Mouse (Mus musculus) lung, embryonic 15.5 days (tissue): ENCODE measurements around the gene C1qc. TPM values are rescaled to one million over a fixed set of nuclear protein-coding genes. Genes with fewer than 3 reads are reported as not detected.

Source experiments
- ATAC-seq: fragments of 200-750 bp; cut with Nextera tagmentation; 2 replicates; pipeline ENCODE4 v1.8.0; 2017; ENCODE audit warnings: moderate number of reproducible peaks, borderline replicate concordance; ENCODE audit not compliant: low FRiP score, low TSS enrichment; ENCODE audit errors: extremely low read depth
- H3K27ac ChIP-seq: fragments of 300-500 bp; sonication (generic); 2 replicates; pipeline ENCODE4 v1.5.1; 2015; ENCODE audit warnings: moderate library complexity, mild to moderate bottlenecking, inconsistent platforms
- H3K27me3 ChIP-seq: fragments of 300-500 bp; sonication (generic); 2 replicates; pipeline ENCODE4 v1.6.1; 2015; ENCODE audit warnings: inconsistent platforms
- H3K36me3 ChIP-seq: fragments of 300-500 bp; sonication (generic); 2 replicates; pipeline ENCODE4 v1.6.1; 2015; ENCODE audit warnings: inconsistent platforms
- H3K4me1 ChIP-seq: fragments of 300-500 bp; sonication (generic); 2 replicates; pipeline ENCODE4 v1.6.1; 2015; ENCODE audit warnings: inconsistent platforms
- H3K4me2 ChIP-seq: fragments of 300-500 bp; sonication (generic); 2 replicates; pipeline ENCODE4 v1.6.1; 2015; ENCODE audit warnings: inconsistent platforms, mild to moderate bottlenecking, moderate library complexity
- H3K4me3 ChIP-seq: fragments of 300-500 bp; sonication (generic); 2 replicates; pipeline ENCODE4 v1.5.1; 2015; ENCODE audit warnings: mild to moderate bottlenecking, inconsistent platforms
- H3K9ac ChIP-seq: fragments of 300-500 bp; sonication (generic); 2 replicates; pipeline ENCODE4 v1.6.1; 2015; ENCODE audit warnings: inconsistent platforms
- H3K9me3 ChIP-seq: fragments of 300-500 bp; sonication (generic); 2 replicates; pipeline ENCODE4 v1.6.1; 2016; ENCODE audit warnings: inconsistent platforms
- WGBS: fragments of 180-500 bp; shearing (Covaris S2); methylation state at CpG from one replicate; pipeline ENCODE4 v1.1.7; 2015; 5-methylcytosine and 5-hydroxymethylcytosine counted together
- polyA plus RNA-seq: library from polyadenylated mRNA; unstranded; fragments of >200 nt; fragmentation: Nextera tagmentation; extraction: Ambion mirVana; gene quantifications from 2 replicates; pipeline ENCODE4 v1.2.1, GENCODE M21; 2015

The C1qc gene
- polyA plus RNA-seq, 1 experiment from 2014 or later: 24.6 TPM

DNA sequence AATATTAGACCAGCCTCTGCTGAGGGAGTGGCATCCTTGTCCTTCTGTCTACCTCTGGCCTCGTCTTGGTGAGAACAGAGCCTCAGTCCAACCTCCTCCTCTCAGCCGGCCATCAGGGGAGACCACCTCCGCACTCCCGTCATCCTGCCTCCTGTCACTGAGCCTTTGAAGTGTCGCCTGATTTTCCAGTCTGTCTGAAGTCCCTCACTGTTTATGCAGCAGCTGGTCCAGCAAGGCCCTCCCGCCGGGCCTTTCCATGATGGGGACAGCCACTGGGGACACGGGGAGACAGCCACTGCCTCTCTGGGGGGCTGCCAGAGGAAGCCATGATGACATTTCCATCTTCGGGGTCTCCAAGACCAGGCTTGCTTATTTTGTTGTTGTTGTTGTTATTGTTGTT lies 20.0 kb upstream of the C1qc start:
- Histone ChIP-seq H3K36me3 (no peaks in the 10 kb centered on the region), H3K4me3 (no peak overlapping the region), H3K4me1 (no peaks in the 10 kb centered on the region), H3K4me2 (no peak overlapping the region), H3K27ac (no peak overlapping the region), H3K9me3 (no peaks in the 10 kb centered on the region), H3K9ac (no peak overlapping the region), H3K27me3 (peaks cover 75% of the 10 kb centered on the region)
- ATAC-seq: no peak
- 14% methylated on average over 9 of the region's 9 CpGs for WGBS

DNA sequence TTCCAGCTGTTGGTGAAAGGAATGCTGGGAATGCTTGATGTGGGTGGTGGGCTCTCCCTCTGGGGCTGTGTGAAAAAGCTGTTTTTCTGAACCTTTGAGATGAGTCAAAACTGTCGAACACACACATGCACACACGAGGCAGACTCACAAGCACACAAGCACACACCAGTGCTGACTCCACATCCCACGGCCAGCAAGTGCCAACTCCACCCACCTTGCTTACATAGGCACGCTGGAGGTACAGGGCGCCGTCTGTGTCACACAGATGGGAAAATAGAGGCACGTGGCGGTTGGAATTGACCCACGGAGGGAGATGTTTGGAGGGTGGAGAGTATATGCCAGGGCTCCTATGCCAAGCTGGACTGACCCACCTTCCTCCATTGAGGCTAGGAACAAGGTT lies 18.9 kb upstream of the C1qc start:
- H3K4me3 ChIP-seq: no peak overlapping the region
- H3K27ac ChIP-seq: no peak overlapping the region
- peaks cover 78% of the 10 kb centered on the region for H3K27me3 ChIP-seq
- H3K4me2 ChIP-seq: no peak overlapping the region
- H3K4me1 ChIP-seq: no peaks in the 10 kb centered on the region
- WGBS: 29% methylated on average over 9 of the region's 9 CpGs
- H3K36me3 ChIP-seq: no peaks in the 10 kb centered on the region
- no peak for ATAC-seq
- H3K9ac ChIP-seq: no peak overlapping the region
- no peaks in the 10 kb centered on the region for H3K9me3 ChIP-seq

GRCm38 (mm10) chr4:136911211-136911646 lies 18.4 kb upstream of the C1qc start:
- WGBS: 7% methylated on average over 17 of the region's 17 CpGs
- H3K27me3 ChIP-seq: peaks cover 80% of the 10 kb centered on the region

DNA sequence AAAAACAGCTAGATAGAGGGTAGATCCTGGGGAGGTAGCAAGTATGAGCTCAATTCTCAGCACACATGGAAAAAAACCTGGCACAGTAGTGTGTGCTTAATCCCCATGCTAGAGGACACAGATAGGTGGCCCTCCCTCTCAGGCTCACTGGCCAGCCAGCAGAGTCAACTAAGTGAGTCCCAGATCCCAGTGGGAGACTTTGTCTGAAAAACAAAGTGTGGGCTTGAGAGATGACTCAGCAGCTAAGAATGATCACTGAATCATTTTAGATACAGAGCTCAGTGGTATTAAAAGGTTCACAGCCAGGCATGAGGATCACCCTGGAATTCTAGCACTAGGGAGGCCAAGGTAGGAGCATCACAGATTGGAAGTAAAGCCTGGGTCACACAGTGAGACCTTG lies 14.9 kb upstream of the C1qc start:
- H3K36me3 ChIP-seq: no peaks in the 10 kb centered on the region
- H3K27me3 ChIP-seq: peaks cover 83% of the 10 kb centered on the region
- H3K4me2 ChIP-seq: no peak overlapping the region
- H3K9me3 ChIP-seq: no peaks in the 10 kb centered on the region
- no peak overlapping the region for H3K27ac ChIP-seq
- H3K4me1 ChIP-seq: no peaks in the 10 kb centered on the region
- no peak for ATAC-seq
- no peak overlapping the region for H3K9ac ChIP-seq
- no peak overlapping the region for H3K4me3 ChIP-seq

More at GRCm38 (mm10) chr4:136911211-136911646, 18.4 kb upstream of the C1qc start:
- H3K9ac ChIP-seq: no peak overlapping the region
- no peaks in the 10 kb centered on the region for H3K4me1 ChIP-seq
- H3K4me2 ChIP-seq: no peak overlapping the region
- no peaks in the 10 kb centered on the region for H3K36me3 ChIP-seq
- H3K27ac ChIP-seq: no peak overlapping the region
- H3K4me3 ChIP-seq: no peak overlapping the region
- H3K9me3 ChIP-seq: no peaks in the 10 kb centered on the region
- ATAC-seq: no peak

DNA sequence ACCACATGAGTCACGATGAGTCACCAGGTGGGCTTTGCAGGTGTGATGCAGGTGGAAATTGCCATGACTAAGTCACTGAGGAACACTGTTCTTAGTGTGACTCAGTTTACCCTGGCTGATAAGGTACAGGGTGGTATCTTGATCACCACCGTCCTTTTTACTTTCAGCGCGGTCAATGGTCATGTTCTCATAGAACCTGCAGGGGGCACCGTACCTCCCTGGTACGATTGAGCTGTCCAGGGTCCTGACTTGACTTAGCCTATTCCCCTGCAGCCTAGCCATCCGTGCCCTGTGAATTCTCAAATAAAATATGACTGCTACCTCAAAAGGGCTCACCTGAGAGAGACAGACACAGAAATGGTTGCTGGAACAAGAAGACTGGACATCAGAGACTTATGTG lies 14.2 kb upstream of the C1qc start:
- no peak overlapping the region for H3K9ac ChIP-seq
- peaks cover 75% of the 10 kb centered on the region for H3K27me3 ChIP-seq
- no peak; the same call in 1 of the 2 replicates for ATAC-seq
- no peaks in the 10 kb centered on the region for H3K36me3 ChIP-seq
- H3K4me2 ChIP-seq: no peak overlapping the region
- H3K27ac ChIP-seq: no peak overlapping the region
- no peaks in the 10 kb centered on the region for H3K9me3 ChIP-seq
- H3K4me3 ChIP-seq: no peak overlapping the region
- 13% methylated on average over 7 of the region's 7 CpGs for WGBS
- H3K4me1 ChIP-seq: no peaks in the 10 kb centered on the region

DNA sequence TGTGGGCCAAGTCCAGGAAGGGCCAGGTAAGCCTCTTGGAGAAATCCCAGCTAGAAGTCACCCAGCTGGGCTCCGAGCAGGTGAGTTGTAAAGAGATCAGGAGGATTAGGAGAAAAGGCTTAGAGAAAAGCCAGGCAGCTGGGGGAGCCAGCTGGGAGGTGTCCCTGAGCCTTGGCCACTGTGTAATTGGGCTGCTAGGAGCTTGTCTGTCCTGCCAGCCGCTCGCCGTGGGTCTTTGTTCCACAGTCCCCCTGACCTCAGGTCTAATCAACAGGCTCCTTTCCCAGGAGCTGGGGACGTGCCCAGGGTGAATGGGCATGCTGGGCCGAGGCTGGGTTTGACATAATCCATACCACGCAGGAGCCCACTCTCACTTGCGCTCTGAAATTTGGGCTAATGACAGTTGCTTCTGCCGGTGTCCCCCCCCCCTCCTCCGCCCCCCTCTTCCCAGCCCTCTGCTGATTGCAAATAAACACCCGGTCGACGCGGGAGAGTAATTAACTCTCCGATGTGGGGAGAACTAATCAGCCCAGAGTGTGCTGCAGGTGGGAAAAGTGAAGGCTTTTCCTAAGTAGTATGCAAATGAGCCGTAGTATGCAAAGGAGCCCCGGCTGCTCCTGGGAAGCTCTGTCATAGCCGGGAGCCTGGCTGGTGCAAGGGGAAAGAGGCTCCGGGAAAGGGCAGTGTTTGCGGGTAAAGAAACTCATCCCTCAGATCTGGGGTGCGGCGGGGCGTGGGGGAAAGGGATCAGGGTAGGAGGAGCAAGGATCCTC lies 12.1 kb upstream of the C1qc start:
- Histone ChIP-seq H3K36me3 (no peaks in the 10 kb centered on the region), H3K9ac (no peak overlapping the region), H3K4me2 (no peak overlapping the region), H3K27me3 (peaks cover 54% of the 10 kb centered on the region), H3K4me1 (no peaks in the 10 kb centered on the region), H3K27ac (no peak overlapping the region), H3K9me3 (no peaks in the 10 kb centered on the region), H3K4me3 (no peak overlapping the region)
- 1% methylated on average over 22 of the region's 23 CpGs for WGBS
- ATAC-seq: no peak

DNA sequence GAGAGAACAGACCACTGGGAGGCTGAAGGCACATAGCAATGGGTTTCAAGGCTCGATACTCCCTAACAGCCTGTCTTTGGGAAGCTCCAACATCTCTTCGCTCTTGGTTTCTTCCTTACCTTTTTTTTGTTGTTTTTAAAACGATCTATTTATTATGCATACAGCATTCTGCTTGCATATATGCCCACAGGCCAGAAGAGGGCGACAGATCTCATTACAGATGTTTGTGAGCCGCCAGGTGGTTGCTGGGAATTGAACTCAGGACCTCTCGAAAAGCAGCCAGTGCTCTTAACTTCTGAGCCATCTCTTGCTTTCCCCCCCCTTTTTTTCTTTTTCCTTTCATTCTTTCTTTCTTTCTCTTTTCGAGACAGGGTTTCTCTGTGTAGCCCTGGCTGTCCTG lies 6.3 kb upstream of the C1qc start:
- Histone ChIP-seq H3K27ac (no peak overlapping the region), H3K4me3 (no peak overlapping the region), H3K9ac (no peak overlapping the region), H3K4me1 (no peaks in the 10 kb centered on the region), H3K4me2 (no peak overlapping the region), H3K9me3 (no peaks in the 10 kb centered on the region), H3K36me3 (no peaks in the 10 kb centered on the region), H3K27me3 (peaks cover 45% of the 10 kb centered on the region)
- no peak for ATAC-seq
- 64% methylated on average over 7 of the region's 7 CpGs for WGBS

DNA sequence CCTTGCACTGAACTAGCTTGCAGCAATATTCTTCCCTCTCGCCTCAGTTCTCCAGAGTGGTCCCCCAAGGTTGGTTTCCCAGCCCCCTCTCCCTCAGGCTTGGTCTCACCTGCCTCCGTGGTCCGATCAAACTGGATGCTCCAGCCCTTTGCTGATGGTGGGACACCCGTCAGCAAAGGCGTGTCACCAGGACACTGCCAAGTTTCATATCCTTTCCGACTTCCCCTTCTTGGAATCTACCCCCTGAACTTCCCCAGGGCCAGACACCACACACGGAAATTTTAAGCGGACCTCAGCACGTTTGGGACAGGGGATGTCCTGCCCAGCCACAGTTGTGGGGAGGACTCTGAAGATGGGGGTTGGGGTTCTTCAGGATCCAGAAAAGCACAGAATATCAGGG lies 5.8 kb upstream of the C1qc start, which contains the start of gene C1qa:
Gene C1qa (minus strand): TSS at position 167 of the 400 bp plus-strand sequence.
- Histone ChIP-seq H3K9me3 (no peaks in the 10 kb centered on the region), H3K4me1 (no peaks in the 10 kb centered on the region), H3K4me2 (no peak within 1 kb of the TSS), H3K4me3 (no peak within 1 kb of the TSS), H3K27me3 (peaks cover 45% of the 10 kb centered on the region), H3K27ac (no peak within 1 kb of the TSS), H3K36me3 (no peaks in the 10 kb centered on the region), H3K9ac (no peak within 1 kb of the TSS)
- ATAC-seq: no peak
- WGBS: 62% methylated on average over 9 of the region's 9 CpGs

DNA sequence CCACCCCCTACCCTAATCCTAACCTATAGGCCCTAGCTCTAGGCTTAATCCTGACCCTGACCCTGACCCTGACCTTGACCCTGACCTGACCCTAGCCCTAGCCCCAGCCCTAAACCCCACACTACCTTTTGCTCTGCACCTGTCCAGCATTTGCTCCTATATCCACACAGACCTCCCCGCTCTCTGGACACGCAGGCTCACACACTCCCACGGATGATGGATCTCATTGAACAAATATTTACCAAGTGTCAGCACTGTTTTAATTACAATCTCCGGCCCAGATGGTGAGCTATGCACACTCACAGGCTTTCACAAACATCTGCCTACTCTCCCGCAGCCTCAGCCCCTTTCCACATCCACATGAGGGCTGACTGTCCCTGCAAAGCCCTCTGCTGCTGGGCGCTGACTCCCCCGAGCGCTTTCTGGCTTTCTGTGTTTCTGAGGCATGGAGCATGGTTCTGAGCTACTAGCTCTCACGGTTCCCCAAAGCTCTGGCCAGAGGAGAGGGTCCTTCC lies 5.3 kb upstream of the C1qc start:
- Histone ChIP-seq H3K27me3 (peaks cover 42% of the 10 kb centered on the region), H3K4me1 (no peaks in the 10 kb centered on the region), H3K9me3 (no peaks in the 10 kb centered on the region), H3K4me3 (no peak overlapping the region), H3K4me2 (no peak overlapping the region), H3K36me3 (no peaks in the 10 kb centered on the region), H3K9ac (no peak overlapping the region), H3K27ac (no peak overlapping the region)
- WGBS: 21% methylated on average over 9 of the region's 9 CpGs
- no peak for ATAC-seq

- no peaks in the 10 kb centered on the region for H3K4me1 ChIP-seq
- no peaks in the 10 kb centered on the region for H3K36me3 ChIP-seq
- ATAC-seq: no peak
- H3K4me2 ChIP-seq: no peak overlapping the region
- no peak overlapping the region for H3K27ac ChIP-seq
- no peak overlapping the region for H3K9ac ChIP-seq
- WGBS: 27% methylated on average over 10 of the region's 10 CpGs
- H3K27me3 ChIP-seq: peaks cover 49% of the 10 kb centered on the region
- no peak overlapping the region for H3K4me3 ChIP-seq
- no peaks in the 10 kb centered on the region for H3K9me3 ChIP-seq
Observed at GRCm38 (mm10) chr4:136896461-136896860, 3.6 kb upstream of the C1qc start.

GRCm38 (mm10) chr4:136895861-136896260 lies 3.0 kb upstream of the C1qc start:
- ATAC-seq: no peak
- Histone ChIP-seq H3K4me2 (no peak overlapping the region), H3K9me3 (no peaks in the 10 kb centered on the region), H3K4me3 (no peak overlapping the region), H3K27ac (no peak overlapping the region), H3K4me1 (no peaks in the 10 kb centered on the region), H3K36me3 (no peaks in the 10 kb centered on the region), H3K9ac (no peak overlapping the region), H3K27me3 (peaks cover 52% of the 10 kb centered on the region)
- 5% methylated on average over 15 of the region's 15 CpGs for WGBS

DNA sequence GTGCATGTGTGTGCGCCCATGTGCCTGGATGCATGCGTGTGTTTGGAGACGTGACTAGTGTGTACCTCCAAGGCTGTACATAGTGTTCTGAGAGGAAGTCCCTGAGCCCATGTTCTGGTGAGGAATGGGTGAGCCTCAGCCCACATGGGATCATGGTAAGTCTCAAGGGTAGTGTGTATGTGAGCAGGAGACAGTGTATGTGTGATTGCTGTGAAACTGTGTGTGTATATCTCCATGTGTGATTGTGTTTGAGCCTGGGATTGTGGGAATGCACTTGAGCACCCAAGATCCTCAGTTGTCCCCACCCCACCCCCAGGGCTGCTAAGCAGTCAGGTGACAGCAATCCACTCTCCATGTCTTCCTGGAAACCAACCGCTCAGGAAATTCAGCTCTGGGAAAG lies 2.0 kb upstream of the C1qc start:
- Histone ChIP-seq H3K27me3 (peaks cover 60% of the 10 kb centered on the region), H3K4me2 (no peak overlapping the region), H3K4me1 (no peaks in the 10 kb centered on the region), H3K9me3 (no peaks in the 10 kb centered on the region), H3K4me3 (no peak overlapping the region), H3K27ac (no peak overlapping the region), H3K36me3 (no peaks in the 10 kb centered on the region), H3K9ac (no peak overlapping the region)
- 64% methylated on average over 4 of the region's 4 CpGs for whole genome bisulfite sequencing
- ATAC-seq: no peak
